Mouse (Mus musculus) right cerebral cortex, adult 18-20 months (tissue): ENCODE measurements around the gene Hivep3.

ENCODE experiments used
- DNase-seq: peaks from one replicate; pipeline ENCODE4 v3.0.0; 2022; ENCODE audit warnings: mixed read lengths

Hivep3 gene

DNA sequence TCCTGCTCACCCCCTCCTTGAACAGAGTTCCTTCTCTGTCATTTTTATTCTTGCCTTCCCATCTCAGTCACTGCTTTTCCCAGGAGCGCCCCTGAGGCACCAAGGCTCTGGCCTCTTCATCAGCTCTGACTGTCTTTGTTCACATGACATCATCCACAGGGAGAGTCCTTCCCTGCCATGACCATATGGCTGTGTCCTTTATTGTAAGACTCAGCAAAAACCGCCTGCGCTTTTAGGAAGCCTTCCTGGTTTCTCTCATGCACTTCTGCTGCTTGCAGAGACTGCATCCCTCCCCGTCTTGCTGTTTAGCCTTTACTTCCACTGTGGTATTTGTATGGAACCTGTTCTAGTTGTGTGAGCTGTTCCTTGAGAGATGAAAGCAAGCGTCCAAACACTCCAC is 216.6 kb downstream of the Hivep3 start:
- DNase-seq, result peak; percentile 50

DNA sequence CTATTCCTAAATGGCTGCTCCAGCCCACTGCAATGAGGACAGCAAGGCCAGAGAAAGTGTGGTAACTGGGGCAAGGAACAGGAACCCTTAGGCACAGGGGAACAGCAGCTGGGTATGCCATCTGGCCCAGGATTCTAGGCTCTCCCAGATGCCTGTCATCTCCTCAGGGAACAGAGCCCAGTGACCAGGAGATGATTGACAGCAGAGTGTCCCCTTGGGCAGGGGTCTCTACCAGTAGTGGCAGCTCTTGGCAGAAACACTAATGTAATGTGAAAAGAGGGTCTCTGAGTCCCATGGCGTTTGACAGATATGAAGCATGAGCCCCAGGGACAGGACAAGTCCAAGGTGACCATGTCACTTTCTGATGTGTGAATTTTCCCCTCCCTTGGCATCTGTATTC is 217.5 kb downstream of the Hivep3 start:
- no peak for DNase-seq

DNA sequence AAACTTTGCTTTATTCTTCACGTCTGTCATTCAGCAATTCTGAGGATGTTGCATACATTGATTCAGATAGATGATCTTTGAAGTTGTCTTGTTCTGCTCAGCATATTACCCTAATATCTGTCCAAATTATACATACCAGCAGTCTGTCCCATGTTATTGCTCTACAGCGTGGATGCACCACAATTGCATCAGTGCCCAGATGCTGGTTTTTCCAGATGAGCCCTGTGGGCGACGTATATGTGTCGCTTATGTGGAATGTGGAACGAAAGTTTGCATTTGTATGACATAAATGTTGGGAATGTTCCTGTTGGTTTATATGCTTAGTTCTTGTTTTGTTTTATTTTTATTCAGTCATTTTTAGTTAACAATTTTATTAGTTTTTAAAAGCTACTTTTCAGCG is 221.4 kb downstream of the Hivep3 start:
- no peak for DNase-seq

DNA sequence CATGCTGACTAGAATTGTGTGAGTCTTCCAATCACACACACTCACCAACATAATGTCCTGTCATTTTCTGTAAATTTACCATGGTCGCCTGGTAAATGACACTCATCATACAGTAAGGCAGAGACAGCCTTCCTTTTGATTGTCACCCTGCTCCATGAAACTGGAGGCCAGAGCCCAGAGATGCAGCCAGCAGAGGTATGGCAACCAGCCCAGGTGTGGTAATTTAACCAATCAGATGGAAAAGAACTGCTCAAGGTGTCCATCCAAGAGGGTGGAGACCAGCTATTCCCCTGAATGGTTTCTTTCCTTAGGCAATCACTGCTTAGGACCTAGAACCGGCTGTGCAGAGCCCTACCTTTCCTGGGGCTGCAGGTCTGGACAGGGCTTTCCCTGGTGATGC is 224.4 kb downstream of the Hivep3 start:
- no peak for DNase-seq

DNA sequence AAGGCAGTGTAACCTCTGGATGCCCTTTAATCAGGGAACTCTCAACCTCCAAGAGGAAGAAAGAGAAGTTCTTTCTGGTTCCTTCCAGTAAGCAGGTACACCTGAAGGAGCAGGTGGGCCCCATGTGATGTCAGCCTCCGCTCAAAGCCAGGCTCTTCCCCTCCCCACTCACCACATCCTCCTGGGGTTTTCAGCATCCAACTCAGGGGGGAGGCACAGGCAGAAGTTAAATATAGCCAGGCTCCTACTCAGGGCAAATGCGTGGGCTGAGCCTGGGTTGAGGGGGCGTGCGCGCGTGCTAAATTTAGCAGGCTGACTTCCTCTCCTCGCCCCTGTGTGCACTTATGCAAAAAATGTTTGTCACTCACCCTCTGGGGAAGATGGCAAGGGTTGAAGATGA is 225.7 kb downstream of the Hivep3 start:
- peak; percentile 24 for DNase-seq

DNA sequence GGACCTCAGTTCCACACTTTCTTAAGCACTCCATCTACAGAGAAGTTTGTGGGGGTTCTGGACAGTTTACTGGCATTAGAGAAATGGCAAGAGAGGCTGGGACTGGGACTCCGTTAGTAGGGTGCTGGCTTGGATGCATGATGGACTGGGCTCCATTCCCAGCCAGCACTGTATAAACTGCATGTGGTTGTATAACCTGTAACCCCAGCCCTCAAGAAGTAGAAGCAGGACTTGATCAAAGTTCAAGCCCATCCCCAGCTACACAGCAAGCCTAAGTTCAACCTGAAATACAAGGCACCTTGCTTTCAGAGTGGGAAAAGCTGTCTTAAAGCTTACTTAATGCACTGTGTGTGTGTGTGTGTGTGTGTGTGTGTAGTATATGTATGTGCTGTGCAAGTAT is 226.3 kb downstream of the Hivep3 start:
- DNase-seq, result no peak

DNA sequence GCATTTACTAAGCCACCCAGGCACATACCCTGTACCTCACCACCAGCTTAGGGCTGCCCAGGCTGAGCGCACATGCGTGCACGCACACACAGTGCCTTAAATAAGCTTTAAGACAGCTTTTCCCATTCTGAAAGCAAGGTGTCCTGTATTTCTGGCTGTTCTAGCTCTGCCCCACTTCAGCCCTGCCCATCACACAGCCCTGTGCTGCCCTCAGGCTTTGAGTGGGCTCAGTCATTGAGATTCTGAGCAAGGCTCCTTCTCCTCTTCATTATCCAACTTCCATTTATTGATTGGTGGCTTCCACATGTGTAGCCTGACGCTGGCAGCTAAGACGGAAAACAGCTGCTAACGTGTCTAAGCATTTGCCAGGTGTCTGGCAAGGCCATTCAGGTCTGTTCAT is 226.9 kb downstream of the Hivep3 start:
- no peak for DNase-seq

DNA sequence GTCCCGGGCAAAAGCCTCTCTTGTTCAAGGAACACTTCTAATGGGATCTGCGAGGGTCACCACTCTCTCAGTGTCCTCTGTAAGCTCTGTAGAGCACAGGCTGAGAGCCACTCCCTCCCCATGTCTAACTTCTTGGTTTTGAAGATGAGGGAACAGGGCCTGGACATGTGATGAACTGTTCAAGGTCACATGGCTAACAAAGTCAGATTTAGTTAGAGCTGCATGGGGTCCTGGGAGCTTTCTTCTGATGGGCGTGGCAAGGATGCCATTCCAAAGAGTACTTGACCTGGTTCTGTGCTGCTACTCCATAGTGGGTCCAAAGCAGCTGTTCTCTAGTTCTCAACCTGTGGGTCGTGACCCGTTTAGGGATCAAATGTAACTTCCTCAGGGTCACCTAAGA is 227.6 kb downstream of the Hivep3 start:
- no peak for DNase-seq

DNA sequence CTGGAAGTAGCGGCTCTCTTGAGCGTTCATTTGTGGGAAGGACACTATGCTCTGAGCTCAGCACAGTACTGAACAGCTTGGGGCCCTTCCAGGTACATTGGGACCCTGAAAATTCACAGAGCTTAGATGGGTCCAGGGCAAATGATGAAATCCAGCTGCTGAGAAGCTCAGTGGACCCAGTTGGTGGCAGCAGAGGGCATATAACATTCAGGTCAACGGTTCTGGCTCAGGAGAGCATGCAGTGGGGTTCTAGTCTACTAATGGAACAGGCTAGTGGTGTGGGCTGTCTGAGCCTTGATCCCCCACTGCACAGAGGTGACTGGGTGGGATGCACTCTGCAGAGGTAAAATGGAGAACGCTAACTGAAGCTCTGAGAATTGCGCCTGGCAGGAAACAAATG is 228.5 kb downstream of the Hivep3 start:
- no peak for DNase-seq

DNA sequence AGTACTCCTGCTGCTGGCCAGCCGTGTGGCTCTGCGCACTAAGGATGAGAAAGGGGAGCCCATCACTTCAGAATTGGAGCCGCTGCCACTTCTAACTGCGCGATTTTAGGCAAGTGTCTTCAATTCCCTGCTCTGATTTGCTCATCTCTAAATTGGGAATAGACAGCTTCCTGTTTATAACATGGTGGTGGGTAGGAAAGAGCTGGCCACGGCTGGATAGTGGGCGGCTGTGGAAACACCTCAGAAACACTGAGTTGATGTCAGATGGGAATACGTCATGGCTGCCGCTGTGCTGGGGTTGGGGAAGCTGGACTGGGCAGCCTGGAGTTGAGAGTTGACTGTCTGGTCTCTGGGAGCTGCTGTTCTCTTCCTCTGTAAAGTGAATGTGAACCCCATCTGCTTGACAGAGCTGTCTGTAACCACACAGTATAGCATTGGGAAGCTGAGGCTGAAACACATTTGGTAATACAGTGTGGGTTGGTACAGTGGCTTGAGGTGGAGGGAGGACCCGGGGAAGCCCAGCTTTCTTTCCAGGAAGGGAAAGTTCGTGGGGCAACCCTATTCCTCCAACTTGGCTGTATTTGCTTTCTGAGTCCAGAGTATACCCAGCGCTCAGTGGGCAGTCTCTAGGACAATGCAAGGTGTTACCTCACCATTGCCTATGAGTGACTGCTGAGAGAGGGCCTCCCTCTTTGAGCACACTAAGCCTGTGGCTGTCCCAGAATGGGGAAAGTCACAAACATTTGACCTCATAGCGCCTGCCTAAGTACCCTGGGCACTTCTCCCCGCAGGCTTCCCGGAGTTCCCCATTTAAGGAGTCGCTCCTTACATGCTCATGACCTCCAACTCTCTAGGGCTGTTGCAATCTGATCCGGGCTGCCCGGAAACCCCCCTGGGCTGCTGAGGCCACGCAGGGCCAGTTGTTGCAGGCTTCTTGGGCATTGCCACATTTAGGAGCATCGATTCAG is 232.8 kb downstream of the Hivep3 start:
- peak; percentile 90 for DNase-seq

DNA sequence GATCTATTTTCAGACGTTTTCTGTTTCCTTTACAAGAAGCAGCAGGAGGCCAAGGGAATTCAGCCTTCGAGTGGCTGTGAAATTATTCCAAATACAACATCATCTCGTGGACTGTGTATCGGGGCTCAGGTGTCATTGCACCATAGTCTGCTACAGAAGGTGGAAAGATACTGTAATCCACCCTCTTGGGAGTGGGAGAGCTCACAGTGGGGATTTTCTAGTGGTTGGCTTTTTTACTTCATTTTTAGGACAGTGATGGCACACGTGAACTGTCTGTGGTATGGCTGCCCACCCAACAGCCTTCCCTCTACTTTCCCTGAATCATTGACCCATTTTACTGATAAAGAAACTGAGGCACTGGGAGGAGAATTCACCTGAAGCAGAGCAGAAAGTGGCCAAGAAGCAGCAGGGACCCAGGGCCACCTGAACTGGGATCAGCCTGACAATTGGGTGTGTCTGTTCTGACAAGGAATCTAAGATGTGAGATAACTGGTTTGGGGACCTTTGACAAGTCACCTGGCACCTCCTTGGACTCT is 233.6 kb downstream of the Hivep3 start:
- DNase-seq, result no peak

DNA sequence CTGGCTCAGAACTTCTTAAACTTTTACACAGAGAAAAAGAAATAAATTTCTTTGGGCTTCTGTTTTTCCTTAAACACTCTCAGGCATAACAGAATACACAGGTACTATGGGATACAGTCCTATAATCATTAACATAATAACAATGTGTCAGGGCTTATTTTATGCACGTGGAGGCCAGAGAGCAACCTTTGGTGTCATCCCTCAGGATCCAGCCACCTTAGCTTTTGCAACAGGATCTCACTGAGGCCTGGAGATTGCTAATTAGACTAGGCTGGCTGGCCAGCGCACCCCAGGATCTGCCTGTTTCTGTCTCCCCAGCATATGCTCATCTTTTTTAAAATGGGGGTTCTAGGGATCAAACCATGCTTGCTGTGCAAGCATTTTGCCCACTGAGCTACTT is 234.1 kb downstream of the Hivep3 start:
- DNase-seq, result no peak

DNA sequence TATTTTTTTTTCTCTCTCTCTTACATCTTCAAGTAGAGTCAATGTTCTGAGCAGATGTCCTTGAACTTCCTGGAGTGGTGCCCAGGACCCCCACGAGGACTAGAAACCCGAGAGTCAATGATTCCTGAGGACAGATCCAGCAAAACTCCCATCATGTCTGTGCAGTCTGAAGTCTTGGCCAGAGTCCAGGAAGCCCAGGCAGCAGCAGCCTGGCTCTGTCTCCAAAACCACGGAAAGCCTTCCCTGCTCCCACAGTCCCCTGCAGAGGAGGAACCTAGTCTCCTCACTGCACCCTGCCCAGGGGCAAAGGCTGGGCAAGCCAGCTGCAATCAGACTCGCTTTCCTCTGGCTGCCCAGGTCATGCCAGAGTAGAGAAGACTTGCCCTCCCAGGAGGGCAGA is 234.5 kb downstream of the Hivep3 start:
- peak; percentile 53 for DNase-seq

DNA sequence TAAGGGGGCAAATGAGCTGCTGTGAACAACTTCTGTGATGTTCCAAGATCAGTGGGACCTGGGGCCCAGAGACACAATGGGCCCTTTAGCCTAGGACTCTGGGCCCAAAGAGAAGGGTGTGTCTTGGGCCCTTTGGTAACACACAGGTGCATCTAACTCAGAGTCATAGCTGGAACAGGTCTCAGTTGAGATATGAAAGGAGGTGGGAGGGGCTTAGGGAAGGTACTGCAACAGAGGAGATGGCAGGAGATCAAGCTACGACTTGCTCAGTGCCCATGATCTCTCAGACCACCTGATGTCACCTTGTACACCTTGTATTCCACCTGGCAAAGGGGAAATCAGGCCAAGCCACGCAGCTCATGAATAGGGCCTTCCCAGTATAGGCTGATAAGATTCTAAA is 235.3 kb downstream of the Hivep3 start:
- no peak for DNase-seq

DNA sequence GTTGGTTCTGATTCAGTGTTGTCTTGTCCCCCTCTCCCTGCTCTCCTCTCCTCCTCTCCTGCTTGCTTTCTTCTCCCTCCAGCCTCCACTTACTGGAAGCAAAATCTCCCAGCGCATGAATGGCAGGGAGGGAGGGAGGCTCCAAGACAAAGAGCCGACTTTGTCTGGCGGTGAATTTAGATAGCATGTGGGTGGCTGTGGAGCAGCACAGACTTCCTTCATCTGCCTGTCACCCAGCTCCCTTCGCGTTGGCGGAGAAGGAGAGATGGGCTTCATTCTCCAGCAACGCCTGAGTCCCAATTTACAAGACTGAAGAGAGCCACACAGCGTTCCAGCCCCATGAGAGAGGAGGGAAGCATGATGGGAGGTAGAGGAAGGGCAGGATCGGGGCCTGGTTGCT is 236.6 kb downstream of the Hivep3 start:
- DNase-seq, result peak; percentile 92

DNA sequence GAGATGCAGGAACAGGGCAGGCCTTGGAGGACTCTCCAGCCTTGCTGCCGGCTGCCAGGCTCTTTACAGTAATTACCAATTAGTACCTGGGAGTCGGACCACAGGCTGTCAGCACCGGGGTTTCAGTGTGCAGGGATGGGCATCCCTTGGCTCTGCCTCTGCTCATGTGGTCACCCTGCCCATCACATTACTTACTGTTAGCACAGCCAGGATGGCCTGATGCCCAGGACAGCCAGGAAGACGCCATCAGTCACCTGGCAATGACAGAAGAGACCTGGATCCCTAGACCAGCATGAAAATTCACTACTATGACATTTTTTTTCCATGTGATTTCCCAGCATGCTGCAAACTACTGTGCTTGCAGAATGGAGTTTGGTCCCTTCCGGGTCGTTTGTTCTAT is 238.8 kb downstream of the Hivep3 start:
- no peak for DNase-seq

DNA sequence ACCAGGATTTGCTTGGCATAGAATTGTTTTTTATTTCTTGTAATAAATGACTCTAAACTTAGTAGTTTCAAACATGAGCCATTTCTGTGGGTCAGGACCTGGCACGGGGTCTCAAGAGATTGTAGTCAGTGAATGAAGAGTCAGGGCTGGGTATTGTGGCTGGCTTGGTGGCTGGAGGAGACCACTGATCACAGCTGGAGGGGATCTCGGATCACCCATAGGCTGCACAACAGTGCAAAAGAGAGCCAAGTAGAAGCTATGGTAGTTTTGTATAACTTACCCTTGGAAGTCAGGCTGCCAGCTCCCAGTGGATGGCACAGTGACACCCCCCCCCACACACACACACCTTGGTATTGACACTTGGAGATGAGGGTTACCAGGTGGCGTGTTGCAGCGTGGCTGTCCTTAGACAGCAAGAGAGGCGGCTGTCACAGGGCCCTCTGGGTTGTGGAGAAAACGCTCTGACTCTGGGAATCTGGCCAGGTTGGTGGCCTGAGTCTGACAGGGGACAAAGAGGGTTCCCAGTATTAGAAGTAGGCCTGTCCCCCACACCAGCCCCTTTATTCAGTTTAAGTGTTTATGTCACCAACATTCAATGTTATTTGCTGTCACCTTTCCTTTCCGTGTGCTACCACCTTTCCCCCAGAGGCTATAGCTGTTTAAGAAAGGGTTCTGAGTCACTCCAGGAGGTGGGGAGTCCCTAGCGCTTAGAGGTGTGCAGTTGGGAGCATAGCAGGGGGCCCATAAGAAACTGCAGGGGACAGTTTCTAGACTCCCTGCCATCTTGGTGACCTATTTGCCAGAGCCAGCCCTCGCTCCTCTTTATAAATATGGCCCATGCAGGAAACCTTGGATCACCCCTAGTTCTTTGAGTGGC is 240.4 kb downstream of the Hivep3 start:
- DNase-seq, result no peak

DNA sequence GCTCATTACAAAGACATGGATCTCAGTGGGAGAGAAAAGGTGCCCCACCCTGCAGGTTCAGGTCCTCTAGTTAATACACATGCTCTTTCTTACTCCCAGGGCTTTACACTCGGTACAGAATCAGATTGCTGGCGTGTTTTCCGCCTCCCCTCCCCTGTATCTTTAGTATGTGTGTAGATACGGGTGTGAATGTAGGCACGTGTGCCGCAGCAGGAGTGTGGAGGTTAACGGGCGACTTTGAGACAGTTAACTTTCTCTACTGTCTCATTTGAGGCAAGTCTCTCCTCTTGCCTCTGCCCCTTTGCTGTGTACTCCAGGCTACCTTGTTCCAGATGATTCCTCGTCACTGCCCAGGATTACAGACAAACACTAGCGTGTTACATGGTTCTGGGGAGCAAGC is 241.7 kb downstream of the Hivep3 start:
- no peak for DNase-seq

DNA sequence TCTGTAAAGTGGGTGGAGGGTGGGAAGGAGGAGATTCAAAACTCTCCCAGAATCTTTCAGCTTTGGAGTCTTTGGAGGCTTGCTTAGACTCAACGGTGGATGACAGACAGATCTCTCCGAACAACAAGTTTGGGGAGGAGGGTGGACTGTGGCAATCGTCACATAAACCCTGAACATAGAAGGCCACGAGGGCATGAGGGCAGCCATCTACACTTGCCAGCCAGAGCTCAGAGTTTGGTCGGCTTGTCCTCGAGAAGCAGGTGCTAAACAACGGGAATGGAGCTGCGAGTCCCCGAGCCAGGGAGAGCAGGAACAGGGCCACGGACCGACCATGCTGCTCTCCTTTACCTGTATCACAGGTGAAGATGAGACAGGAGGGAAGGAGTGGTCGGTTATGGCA is 242.2 kb downstream of the Hivep3 start:
- DNase-seq, result no peak

DNA sequence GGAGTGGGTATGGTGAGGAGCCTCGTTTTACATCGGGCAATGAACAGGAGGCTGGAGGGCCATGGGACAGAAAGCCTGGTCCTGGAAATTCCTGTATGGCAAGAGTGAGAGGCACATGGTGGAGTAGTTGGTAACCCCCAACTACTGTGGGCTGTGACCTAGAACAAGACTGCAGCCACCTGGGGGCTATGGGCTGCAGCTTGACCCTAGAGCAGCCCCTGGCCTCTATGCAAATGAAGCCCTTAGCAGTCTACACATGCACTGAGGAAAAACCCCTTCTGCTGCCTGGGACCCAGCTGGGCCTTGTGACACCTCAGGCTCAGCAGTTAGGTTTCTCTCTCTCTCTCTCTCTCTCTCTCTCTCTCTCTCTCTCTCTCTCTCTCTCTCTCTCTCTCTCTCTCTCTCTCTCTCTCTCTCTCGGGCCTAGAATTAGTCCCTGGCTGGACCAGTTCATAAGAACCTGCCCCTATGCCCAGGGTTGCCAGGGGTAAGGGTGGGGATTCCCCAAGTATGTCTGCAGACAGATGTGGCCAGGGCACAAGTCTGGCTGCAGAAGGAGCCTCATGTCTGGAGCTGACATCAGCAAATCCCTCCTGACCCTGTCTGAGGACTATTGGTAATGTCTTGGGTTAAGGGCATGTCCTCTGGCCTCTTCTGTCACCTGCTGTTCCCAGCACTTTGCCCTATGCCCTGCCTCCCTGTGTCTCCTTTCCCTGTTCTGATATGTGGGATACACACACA is 243.0 kb downstream of the Hivep3 start:
- DNase-seq, result no peak

DNA sequence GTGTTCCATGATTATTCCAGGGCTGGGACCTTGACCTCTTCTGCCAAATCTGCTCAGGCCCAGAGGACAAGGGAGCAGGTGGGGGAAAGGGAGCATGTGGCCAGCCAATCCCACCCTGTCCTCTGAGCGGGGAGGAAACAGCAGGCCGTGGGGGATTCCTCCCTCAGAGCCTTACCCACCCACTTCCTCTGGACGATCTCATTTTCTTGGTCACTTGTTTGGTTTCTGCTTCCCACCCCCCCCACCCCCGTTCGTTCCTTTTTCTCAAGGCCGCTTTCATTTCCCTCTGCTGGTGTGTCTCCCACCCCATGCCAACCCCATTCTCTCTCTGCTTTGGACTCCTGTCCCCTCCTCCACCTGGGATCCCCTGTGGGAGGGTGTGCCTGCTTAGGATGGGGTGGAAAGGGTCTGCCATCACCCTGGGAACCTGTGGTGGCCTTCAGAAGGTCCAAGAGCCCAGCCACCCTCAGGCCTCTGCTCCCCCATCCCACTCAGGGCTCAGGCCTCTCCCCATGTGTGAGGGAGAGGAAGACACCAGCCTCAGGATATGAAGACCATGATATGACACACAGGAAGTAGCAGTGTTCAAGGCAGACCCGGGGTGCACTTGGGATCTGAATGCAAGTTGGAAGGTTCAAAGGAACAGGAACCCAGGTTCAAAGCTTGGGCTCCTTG is 244.4 kb downstream of the Hivep3 start:
- DNase-seq, result no peak

DNA sequence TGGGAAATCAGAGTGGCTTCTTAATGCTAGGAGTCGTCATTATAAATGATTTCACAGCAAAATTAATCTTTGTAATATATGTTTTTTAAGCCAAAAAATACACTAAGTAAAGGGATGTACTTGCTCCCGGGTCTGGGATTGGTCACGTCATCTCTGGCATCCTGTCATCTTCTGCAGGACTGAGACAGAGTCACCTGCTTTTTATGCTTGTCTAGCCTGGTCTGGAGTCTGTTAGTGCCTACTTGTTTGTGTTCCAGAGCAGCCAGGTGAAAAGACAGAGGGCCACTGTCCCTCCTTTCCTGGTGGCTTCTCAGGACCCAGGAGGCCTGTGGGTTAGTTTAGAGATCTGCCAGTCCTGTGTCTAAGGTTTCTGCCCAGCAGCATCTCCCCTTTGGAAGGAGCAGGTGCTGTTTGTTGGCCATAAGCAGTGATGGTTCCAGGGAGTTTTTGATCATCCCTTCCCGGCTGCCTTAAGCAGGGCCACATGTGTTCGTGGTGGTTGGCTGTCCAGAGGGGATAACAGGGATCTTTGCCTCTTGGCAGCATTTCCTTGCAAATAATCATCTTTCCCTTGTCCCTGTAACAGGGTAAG is 245.8 kb downstream of the Hivep3 start:
- no peak for DNase-seq
